Mouse (Mus musculus) myocyte (in vitro differentiated cells): ENCODE measurements around the gene Ackr2. TPM values are rescaled to one million over a fixed set of nuclear protein-coding genes. Genes with fewer than 3 reads are reported as not detected.

Experiments used
- H3K27me3 ChIP-seq: one replicate; pipeline ENCODE4 v1.6.1; 2011; ENCODE audit not compliant: control insufficient read depth, insufficient read depth, insufficient read length
- H3K36me3 ChIP-seq: one replicate; pipeline ENCODE4 v1.6.1; 2011; ENCODE audit not compliant: control insufficient read depth, insufficient read depth
- H3K4me2 ChIP-seq: one replicate; pipeline ENCODE4 v1.6.1; 2011; ENCODE audit warnings: low read depth, control low read depth
- H3K4me3 ChIP-seq: one replicate; pipeline ENCODE4 v1.5.1; 2011; ENCODE audit warnings: mild to moderate bottlenecking, control low read depth, moderate library complexity
- H3K79me2 ChIP-seq: one replicate; pipeline ENCODE4 v1.6.1; 2011; ENCODE audit not compliant: control insufficient read depth, insufficient read depth
- H3ac ChIP-seq: one replicate; pipeline ENCODE4 v1.6.1; 2011; ENCODE audit not compliant: control insufficient read depth, insufficient read length
- CEBPB ChIP-seq: IDR thresholded peaks from 2 replicates; pipeline ENCODE4 v1.6.1; 2011; ENCODE audit warnings: mild to moderate bottlenecking, moderate library complexity; ENCODE audit not compliant: poor library complexity, insufficient read depth, severe bottlenecking
- E2F4 ChIP-seq: IDR thresholded peaks from one replicate; pipeline ENCODE4 v1.6.1; 2011; ENCODE audit warnings: mild to moderate bottlenecking, control low read depth, moderate library complexity; ENCODE audit not compliant: insufficient read depth
- MAX ChIP-seq: IDR thresholded peaks from one replicate; pipeline ENCODE4 v1.6.1; 2011; ENCODE audit warnings: low read depth, mild to moderate bottlenecking, control low read depth
- MYOD1 ChIP-seq, 3 experiments: IDR thresholded peaks; one replicate each; pipeline ENCODE4 v1.6.1; 2011; ENCODE audit warnings: control low read depth in 2 of 3, low read depth in 2 of 3, mild to moderate bottlenecking in 2 of 3, moderate library complexity in 1 of 3; ENCODE audit not compliant: insufficient read length in 2 of 3, control insufficient read depth in 1 of 3
- MYOG ChIP-seq, 3 experiments: IDR thresholded peaks; one replicate each; pipeline ENCODE4 v1.6.1; 2011; ENCODE audit warnings: control low read depth in 2 of 3, low read depth in 2 of 3, mild to moderate bottlenecking in 2 of 3; ENCODE audit not compliant: insufficient read length in 2 of 3, control insufficient read depth in 1 of 3, insufficient read depth in 1 of 3
- POLR2A ChIP-seq: IDR thresholded peaks from one replicate; pipeline ENCODE4 v1.6.1; 2011; ENCODE audit warnings: low read depth, mild to moderate bottlenecking, control low read depth, moderate library complexity; ENCODE audit not compliant: insufficient read length
- POLR2AphosphoS2 ChIP-seq: IDR thresholded peaks from one replicate; pipeline ENCODE4 v1.6.1; 2011; ENCODE audit warnings: low read depth, control low read depth; ENCODE audit not compliant: insufficient read length
- REST ChIP-seq: IDR thresholded peaks from one replicate; pipeline ENCODE4 v1.6.1; 2011; ENCODE audit warnings: mild to moderate bottlenecking, control low read depth, moderate library complexity; ENCODE audit not compliant: insufficient read depth, insufficient read length
- SRF ChIP-seq: IDR thresholded peaks from one replicate; pipeline ENCODE4 v1.6.1; 2011; ENCODE audit warnings: low read depth; ENCODE audit not compliant: control insufficient read depth, insufficient read length
- TCF12 ChIP-seq: IDR thresholded peaks from one replicate; pipeline ENCODE4 v1.6.1; 2011; ENCODE audit warnings: mild to moderate bottlenecking, control low read depth; ENCODE audit not compliant: poor library complexity, insufficient read depth, severe bottlenecking
- TCF3 ChIP-seq: IDR thresholded peaks from one replicate; pipeline ENCODE4 v1.6.1; 2011; ENCODE audit warnings: low read depth, control low read depth; ENCODE audit not compliant: insufficient read length
- USF1 ChIP-seq: IDR thresholded peaks from one replicate; pipeline ENCODE4 v1.6.1; 2011; ENCODE audit warnings: low read depth, mild to moderate bottlenecking, control low read depth, moderate library complexity
- polyA plus RNA-seq: library from polyadenylated mRNA; unstranded; fragments of >200 nt; fragmentation: generic; extraction: Trizol; gene quantifications from one replicate; pipeline ENCODE4 v1.2.1, GENCODE M21; 2012; ENCODE audit warnings: missing spikeins

The Ackr2 gene
- polyA plus RNA-seq, 1 experiment = 0.01 TPM

GRCm38 (mm10) chr9:121951114-121951423 is 52.9 kb downstream of the Ackr2 start:
- Histone ChIP-seq H3ac (no peak overlapping the region), H3K36me3 (no peaks in the 10 kb centered on the region), H3K4me2 (no peak overlapping the region), H3K27me3 (peaks cover 34% of the 10 kb centered on the region), H3K4me3 (no peak overlapping the region), H3K79me2 (no peaks in the 10 kb centered on the region)
- no peak for TF ChIP-seq MYOD1 (IDR thresholded peaks at IDR 0.05; ENCODE audit: control insufficient read depth in 1 of 3, insufficient read length in 2 of 3, low read depth in 2 of 3)
- TF ChIP-seq E2F4 = no peak
- TF ChIP-seq CEBPB = no peak
- no peak for TF ChIP-seq MAX
- no peak for TF ChIP-seq SRF
- no peak for TF ChIP-seq MYOG (IDR thresholded peaks at IDR 0.05; ENCODE audit: control insufficient read depth in 1 of 3, insufficient read depth in 1 of 3, insufficient read length in 2 of 3, low read depth in 2 of 3)
- TF ChIP-seq POLR2A = no peak
- no peak for TF ChIP-seq TCF3
- no peak for TF ChIP-seq TCF12
- TF ChIP-seq USF1 = no peak
- TF ChIP-seq REST = no peak

- no peaks in the 10 kb centered on the region for H3K79me2 ChIP-seq
- no peak overlapping the region for H3ac ChIP-seq
- no peak overlapping the region for H3K4me2 ChIP-seq
- TF ChIP-seq CEBPB (no peak), TCF12 (no peak), MYOD1 (IDR thresholded peaks at IDR 0.05; ENCODE audit: control insufficient read depth in 1 of 3, insufficient read length in 2 of 3, low read depth in 2 of 3) (no peak), MYOG (IDR thresholded peaks at IDR 0.05; ENCODE audit: control insufficient read depth in 1 of 3, insufficient read depth in 1 of 3, insufficient read length in 2 of 3, low read depth in 2 of 3) (no peak), SRF (no peak), MAX (no peak), POLR2AphosphoS2 (no peak), E2F4 (no peak), TCF3 (no peak), USF1 (no peak), REST (no peak), POLR2A (no peak)
- no peaks in the 10 kb centered on the region for H3K36me3 ChIP-seq
- peaks cover 27% of the 10 kb centered on the region for H3K27me3 ChIP-seq
- no peak overlapping the region for H3K4me3 ChIP-seq
Measured at GRCm38 (mm10) chr9:121952596-121952995, 54.4 kb downstream of the Ackr2 start.

GRCm38 (mm10) chr9:121959966-121960635 is 61.9 kb downstream of the Ackr2 start:
- Histone ChIP-seq H3ac (no peak overlapping the region), H3K4me3 (no peak overlapping the region), H3K27me3 (peaks cover 9% of the 10 kb centered on the region), H3K79me2 (no peaks in the 10 kb centered on the region), H3K36me3 (no peaks in the 10 kb centered on the region), H3K4me2 (no peak overlapping the region)
- no peak for TF ChIP-seq SRF
- TF ChIP-seq MYOD1 (IDR thresholded peaks at IDR 0.05; ENCODE audit: control insufficient read depth in 1 of 3, insufficient read length in 2 of 3, low read depth in 2 of 3) = no peak
- no peak for TF ChIP-seq REST
- TF ChIP-seq E2F4 = no peak
- no peak for TF ChIP-seq POLR2A
- no peak for TF ChIP-seq POLR2AphosphoS2
- no peak for TF ChIP-seq USF1
- TF ChIP-seq TCF12 = no peak
- TF ChIP-seq MAX = no peak
- no peak for TF ChIP-seq TCF3
- TF ChIP-seq MYOG (IDR thresholded peaks at IDR 0.05; ENCODE audit: control insufficient read depth in 1 of 3, insufficient read depth in 1 of 3, insufficient read length in 2 of 3, low read depth in 2 of 3) = no peak
- TF ChIP-seq CEBPB = no peak

Other genes with a start within 250 kb of the Ackr2 start
- gene Sec22c, start 192.9 kb upstream of the Ackr2 start, polyA plus RNA-seq = 6.2 TPM
- 81.5 TPM for gene Ss18l2, start 188.0 kb upstream of the Ackr2 start, polyA plus RNA-seq
- 9.0 TPM for gene Nktr, start 179.2 kb upstream of the Ackr2 start, polyA plus RNA-seq
- gene Zfp651, start 139.0 kb upstream of the Ackr2 start, polyA plus RNA-seq = 47.0 TPM
- 70.4 TPM for gene Klhl40, start 120.7 kb upstream of the Ackr2 start, polyA plus RNA-seq
- 1.9 TPM for gene Hhatl, start 105.8 kb upstream of the Ackr2 start, polyA plus RNA-seq
- gene Ccdc13, start 58.9 kb upstream of the Ackr2 start, polyA plus RNA-seq = 0.01 TPM
- gene Higd1a, start 40.0 kb upstream of the Ackr2 start, polyA plus RNA-seq = 115 TPM
- gene Cyp8b1, start 17.9 kb downstream of the Ackr2 start, polyA plus RNA-seq = not detected
- 0.02 TPM for gene Fam198a, start 52.6 kb downstream of the Ackr2 start, polyA plus RNA-seq
- gene Pomgnt2, start 98.8 kb downstream of the Ackr2 start, polyA plus RNA-seq = 2.2 TPM
- gene Snrk, start 218.9 kb downstream of the Ackr2 start, polyA plus RNA-seq = 9.9 TPM